Mouse (Mus musculus) embryonic facial prominence, embryonic 14.5 days (tissue): ENCODE results near the gene Gm10491. TPM values are rescaled to one million over a fixed set of nuclear protein-coding genes. Genes with fewer than 3 reads are reported as not detected.
"Not testable (repeated sequence)": the region's sequence is repeated elsewhere in the genome, so short reads cannot be mapped to it uniquely, and the experiment has no call there.

Source experiments
- ATAC-seq: fragments of 200-750 bp; cut with Nextera tagmentation; 2 replicates; pipeline ENCODE4 v1.8.0; 2017; ENCODE audit warnings: low read depth, moderate number of reproducible peaks, moderate TSS enrichment
- DNase-seq: peaks from one replicate; pipeline ENCODE4 v3.0.0-alpha.2; 2015; ENCODE audit warnings: low spot score
- H3K27ac ChIP-seq: fragments of 300-500 bp; sonication (generic); replicated peaks from 2 replicates; pipeline ENCODE4 v1.5.1; 2014; ENCODE audit warnings: low read depth, mild to moderate bottlenecking, low read length, moderate library complexity
- H3K27me3 ChIP-seq: fragments of 300-500 bp; sonication (generic); replicated peaks from 2 replicates; pipeline ENCODE4 v1.6.1; 2014; ENCODE audit warnings: low read length; ENCODE audit not compliant: control insufficient read depth, insufficient read depth
- H3K36me3 ChIP-seq: fragments of 300-500 bp; sonication (generic); 2 replicates; pipeline ENCODE4 v1.6.1; 2014; ENCODE audit warnings: low read length, mixed read lengths; ENCODE audit not compliant: control insufficient read depth, insufficient read depth
- H3K4me1 ChIP-seq: fragments of 300-500 bp; sonication (generic); 2 replicates; pipeline ENCODE4 v1.6.1; 2014; ENCODE audit warnings: antibody characterized with exemption, low read length; ENCODE audit not compliant: control insufficient read depth, insufficient read depth
- H3K4me2 ChIP-seq: fragments of 300-500 bp; sonication (generic); 2 replicates; pipeline ENCODE4 v1.6.1; 2014; ENCODE audit warnings: low read depth, mild to moderate bottlenecking, low read length, moderate library complexity, mixed read lengths
- H3K4me3 ChIP-seq: fragments of 300-500 bp; sonication (generic); 2 replicates; pipeline ENCODE4 v1.5.1; 2014; ENCODE audit warnings: low read depth, mild to moderate bottlenecking, low read length
- H3K9ac ChIP-seq: fragments of 300-500 bp; sonication (generic); 2 replicates; pipeline ENCODE4 v1.6.1; 2014; ENCODE audit warnings: low read depth, mild to moderate bottlenecking, low read length, moderate library complexity, mixed read lengths
- H3K9me3 ChIP-seq: fragments of 300-500 bp; sonication (generic); 2 replicates; pipeline ENCODE4 v1.6.1; 2016; ENCODE audit warnings: low read length; ENCODE audit not compliant: control insufficient read depth
- WGBS: fragments of 180-500 bp; shearing (Covaris S2); extraction: QIAGEN DNeasy Blood & Tissue Kit; methylation state at CpG from one replicate; pipeline ENCODE4 v1.1.7; 2014; 5-methylcytosine and 5-hydroxymethylcytosine counted together
- polyA plus RNA-seq: library from polyadenylated mRNA; unstranded; fragments of >200 nt; fragmentation: Nextera tagmentation; extraction: Ambion mirVana; gene quantifications from 2 replicates; pipeline ENCODE4 v1.2.1, GENCODE M21; 2014

Gene Gm10491
- polyA plus RNA-seq, 1 experiment from 2014 or later = not detected

DNA sequence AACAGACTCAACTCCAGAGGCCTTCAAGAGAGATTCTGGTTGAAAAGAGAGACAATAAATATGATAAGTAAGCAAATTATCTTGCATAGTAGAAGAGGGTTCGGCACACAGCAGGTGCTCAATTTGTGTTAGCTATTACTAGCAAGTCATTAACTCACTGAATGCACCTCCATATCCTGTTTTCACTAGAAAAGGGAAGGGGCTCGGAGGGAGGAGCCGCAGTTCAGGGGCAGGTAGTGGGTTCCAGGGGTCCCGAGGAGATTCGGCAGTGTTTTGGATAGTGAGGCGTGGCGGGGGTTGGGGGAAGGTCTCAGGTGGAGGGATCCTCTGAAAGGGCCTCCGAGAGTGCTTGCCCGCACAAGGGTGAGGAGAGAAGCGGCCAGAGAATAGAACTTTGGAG, 19.5 kb upstream of the Gm10491 start:
- ATAC-seq (no peak), DNase-seq (no peak)
- 25% methylated on average over 10 of the region's 10 CpGs for WGBS
- Histone ChIP-seq H3K27me3 (peaks cover 55% of the 10 kb centered on the region), H3K9me3 (no peaks in the 10 kb centered on the region), H3K27ac (no peak overlapping the region), H3K36me3 (0 out of 2 replicates have a peak, but pooled peaks cover 4% of the 10 kb centered on the region), H3K4me1 (no peaks in the 10 kb centered on the region), H3K9ac (no peak overlapping the region), H3K4me2 (no peak overlapping the region), H3K4me3 (no peak overlapping the region)

DNA sequence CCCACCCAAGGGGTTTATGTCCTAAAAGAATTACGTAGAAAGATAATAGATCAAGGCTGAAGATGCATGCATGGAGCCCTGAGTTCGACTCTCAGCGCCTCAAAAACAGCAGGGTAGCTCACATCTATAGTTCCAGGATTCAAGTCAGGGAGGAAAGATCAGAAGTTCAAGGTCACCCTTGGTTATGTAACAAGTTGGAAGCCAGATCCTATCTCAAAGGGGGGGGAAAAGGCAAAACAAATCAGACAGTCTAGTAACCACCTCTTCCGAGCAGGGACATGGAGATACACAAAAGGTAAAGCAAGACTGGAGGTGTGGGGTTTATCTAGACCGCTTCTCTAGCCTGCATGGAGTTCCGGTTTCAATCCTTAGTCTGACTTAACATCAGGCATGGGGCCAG, 18.6 kb upstream of the Gm10491 start:
- H3K9ac ChIP-seq = no peak overlapping the region
- no peak overlapping the region for H3K27ac ChIP-seq
- H3K4me3 ChIP-seq = no peak overlapping the region
- ATAC-seq = no peak
- H3K36me3 ChIP-seq = 0 out of 2 replicates have a peak, but pooled peaks cover 4% of the 10 kb centered on the region
- WGBS = 62% methylated on average over 6 of the region's 6 CpGs
- H3K4me1 ChIP-seq = no peaks in the 10 kb centered on the region
- H3K27me3 ChIP-seq = peaks cover 63% of the 10 kb centered on the region
- H3K4me2 ChIP-seq = no peak overlapping the region
- DNase-seq = no peak
- no peaks in the 10 kb centered on the region for H3K9me3 ChIP-seq

- 17% methylated on average over 15 of the region's 48 CpGs for WGBS
- H3K27me3 ChIP-seq = peaks cover 68% of the 10 kb centered on the region
- ATAC-seq = 0 out of 2 replicates have a peak, but pooled peaks have one; percentile 15
Observed at GRCm38 (mm10) chrX:7922032-7922431, 14.4 kb upstream of the Gm10491 start.

GRCm38 (mm10) chrX:7919601-7920383, 12.2 kb upstream of the Gm10491 start, which contains the start of gene Pcsk1n:
Gene Pcsk1n (plus strand): TSS chrX:7919822.
- peak within 1 kb of the TSS; percentile 16 for H3K4me3 ChIP-seq
- no peaks in the 10 kb centered on the region for H3K4me1 ChIP-seq
- no peak within 1 kb of the TSS for H3K27ac ChIP-seq
- peak; percentile 84; the same call in 1 of the 2 replicates for ATAC-seq
- H3K9me3 ChIP-seq = no peaks in the 10 kb centered on the region
- 24% methylated on average over 16 of the region's 40 CpGs for WGBS
- no peak within 1 kb of the TSS for H3K9ac ChIP-seq
- DNase-seq = peak; percentile 17
- H3K27me3 ChIP-seq = peaks cover 52% of the 10 kb centered on the region
- H3K36me3 ChIP-seq = no peaks in the 10 kb centered on the region
- peak within 1 kb of the TSS; percentile 45 for H3K4me2 ChIP-seq

More at GRCm38 (mm10) chrX:7922032-7922431, 14.4 kb upstream of the Gm10491 start:
- peak; percentile 5 for DNase-seq
- Histone ChIP-seq H3K4me2 (peak overlapping the region; percentile 48), H3K9ac (no peak overlapping the region), H3K4me3 (peak overlapping the region; percentile 26), H3K9me3 (no peaks in the 10 kb centered on the region), H3K4me1 (no peaks in the 10 kb centered on the region), H3K36me3 (no peaks in the 10 kb centered on the region), H3K27ac (no peak overlapping the region)

GRCm38 (mm10) chrX:7917960-7918359, 10.3 kb upstream of the Gm10491 start:
- DNase-seq, H3K4me3 ChIP-seq, H3K9ac ChIP-seq, H3K27ac ChIP-seq, H3K36me3 ChIP-seq, ATAC-seq, H3K4me2 ChIP-seq, H3K4me1 ChIP-seq, H3K9me3 ChIP-seq: not testable (repeated sequence)
- 67% methylated on average over 6 of the region's 6 CpGs for WGBS
- peaks cover 38% of the 10 kb centered on the region for H3K27me3 ChIP-seq

- WGBS = 30% methylated on average over 3 of the region's 3 CpGs
- H3K27ac ChIP-seq, ATAC-seq: not testable (repeated sequence)
Observed at GRCm38 (mm10) chrX:7915669-7916068, 8.0 kb upstream of the Gm10491 start.

DNA sequence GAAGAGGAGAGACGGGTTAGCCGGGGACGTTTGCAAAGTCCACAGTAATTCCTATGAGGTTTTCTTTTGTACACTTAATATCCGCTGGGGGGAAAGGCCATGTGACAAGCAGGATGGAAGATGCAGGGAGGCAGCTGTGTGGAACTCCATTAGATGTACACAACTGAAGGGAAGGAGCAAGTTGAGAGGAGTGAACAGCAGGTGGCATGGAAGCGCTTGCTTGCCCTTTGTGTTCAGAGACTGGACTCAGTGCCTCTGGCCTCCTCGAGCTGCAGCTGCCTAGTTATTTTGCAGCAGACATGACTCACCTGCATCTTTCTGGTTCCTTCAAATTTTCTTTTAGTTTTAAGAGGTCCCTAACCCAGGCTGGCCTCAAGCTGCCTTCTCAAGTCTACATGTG, 2.8 kb upstream of the Gm10491 start:
- no peak overlapping the region for H3K27ac ChIP-seq
- H3K9ac ChIP-seq = no peak overlapping the region
- no peaks in the 10 kb centered on the region for H3K9me3 ChIP-seq
- peaks cover 5% of the 10 kb centered on the region; the same call in 1 of the 2 replicates for H3K36me3 ChIP-seq
- no peak for ATAC-seq
- H3K4me1 ChIP-seq = no peaks in the 10 kb centered on the region
- DNase-seq = no peak
- WGBS = 55% methylated on average over 6 of the region's 6 CpGs
- no peaks in the 10 kb centered on the region for H3K27me3 ChIP-seq
- no peak overlapping the region for H3K4me3 ChIP-seq
- no peak overlapping the region for H3K4me2 ChIP-seq

More at GRCm38 (mm10) chrX:7915669-7916068, 8.0 kb upstream of the Gm10491 start:
- not testable (repeated sequence) for H3K36me3 ChIP-seq, H3K4me2 ChIP-seq, H3K9me3 ChIP-seq, H3K4me1 ChIP-seq, DNase-seq, H3K4me3 ChIP-seq, H3K9ac ChIP-seq
- H3K27me3 ChIP-seq = peaks cover 15% of the 10 kb centered on the region

- not testable (repeated sequence) for H3K9me3 ChIP-seq, ATAC-seq, H3K9ac ChIP-seq, H3K4me1 ChIP-seq, DNase-seq, H3K36me3 ChIP-seq, H3K4me3 ChIP-seq, H3K4me2 ChIP-seq, H3K27ac ChIP-seq, H3K27me3 ChIP-seq
- WGBS = 88% methylated on average over 4 of the region's 4 CpGs
Observed at GRCm38 (mm10) chrX:7909242-7909641, 1.6 kb upstream of the Gm10491 start, which contains the start of gene Gm10490. Gene Gm10490 (plus strand): TSS chrX:7909542.
